Mouse (Mus musculus) mouse trophoblast stem cell (cell line): ENCODE measurements around the gene Nkx1-1.

Source experiments
- in situ Hi-C, 2 experiments: fragments of 300-500 bp; cut with MseI, MboI; formaldehyde crosslinking; loops; 2 replicates in 1 of 2; 3 replicates in 1 of 2; pipeline ENCODE4 v1.15.1; 2025

The Nkx1-1 gene

DNA sequence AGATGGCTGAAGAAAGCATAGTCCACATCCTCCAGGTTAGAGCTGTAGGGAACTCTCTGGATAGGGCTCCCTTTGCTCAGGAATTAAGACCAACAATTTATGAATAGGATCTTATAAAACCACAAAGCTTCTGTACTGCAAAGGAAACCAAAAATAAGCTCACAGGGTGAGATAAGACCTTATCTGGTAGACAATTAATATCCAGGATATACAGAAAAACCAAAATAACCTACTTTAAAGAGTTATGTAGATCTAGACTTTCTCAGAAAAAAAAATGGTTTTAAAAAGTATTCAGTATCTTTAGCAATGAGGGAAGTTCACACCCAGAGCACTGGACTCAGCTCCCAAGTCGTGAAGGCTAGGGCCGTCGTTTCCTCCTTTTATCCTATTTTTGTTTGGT lies 13.5 kb downstream of the Nkx1-1 start:
- in situ Hi-C loops, result no loop called here

GRCm38 (mm10) chr5:33400819-33401218 lies 33.0 kb downstream of the Nkx1-1 start:
- in situ Hi-C loops, result no loop called here

GRCm38 (mm10) chr5:33396828-33397227 lies 36.9 kb downstream of the Nkx1-1 start:
- in situ Hi-C loops, result loop anchor here (5.0 to 10.0 kb wide), 4 partner anchors 45 to 188 kb away; no protein-coding TSS in a partner anchor

DNA sequence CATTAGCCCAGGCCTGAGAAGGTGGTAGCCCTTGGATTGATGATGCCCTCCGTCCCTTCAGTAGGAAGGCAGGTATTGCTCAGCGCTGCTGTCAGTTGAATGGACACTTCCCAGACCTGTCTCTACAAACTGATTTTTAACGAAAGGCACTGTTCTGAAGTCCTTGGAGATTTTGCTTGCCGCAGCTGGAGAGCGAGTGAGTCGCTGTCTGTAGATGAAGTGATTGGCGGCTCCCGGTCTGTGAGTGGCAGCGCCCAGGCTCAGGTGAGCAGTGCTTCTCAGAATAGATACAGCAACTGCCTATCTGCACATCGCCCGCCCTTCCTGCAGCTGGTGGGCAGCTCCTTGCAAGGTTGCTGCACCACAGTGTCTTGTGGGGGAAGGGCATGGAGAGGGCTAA lies 38.1 kb downstream of the Nkx1-1 start:
- in situ Hi-C loops, result loop anchor here (5.0 to 10.0 kb wide), 4 partner anchors 47 to 189 kb away; no protein-coding TSS in a partner anchor

DNA sequence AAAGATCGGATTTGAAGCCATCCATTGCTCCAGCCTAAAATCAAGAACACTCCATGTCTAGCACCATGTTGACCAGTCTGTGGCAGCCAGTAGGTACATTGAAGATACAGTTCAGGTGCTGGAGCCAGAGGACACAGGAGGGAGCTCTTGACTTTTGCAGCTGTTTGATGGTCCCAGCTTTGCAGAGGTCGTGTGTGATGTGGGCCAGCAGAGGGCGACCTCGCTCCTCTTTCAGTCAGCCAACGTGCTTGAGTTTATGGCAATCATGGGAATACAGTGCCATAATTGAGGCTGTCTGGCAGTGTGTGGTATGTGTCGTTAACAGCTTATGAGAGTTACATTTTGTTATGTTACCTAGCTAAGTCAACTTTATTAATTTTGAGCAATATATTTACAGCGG lies 40.0 kb downstream of the Nkx1-1 start:
- in situ Hi-C loops, result loop anchor here (10.0 kb wide), 3 partner anchors 51 to 191 kb away; no protein-coding TSS in a partner anchor

DNA sequence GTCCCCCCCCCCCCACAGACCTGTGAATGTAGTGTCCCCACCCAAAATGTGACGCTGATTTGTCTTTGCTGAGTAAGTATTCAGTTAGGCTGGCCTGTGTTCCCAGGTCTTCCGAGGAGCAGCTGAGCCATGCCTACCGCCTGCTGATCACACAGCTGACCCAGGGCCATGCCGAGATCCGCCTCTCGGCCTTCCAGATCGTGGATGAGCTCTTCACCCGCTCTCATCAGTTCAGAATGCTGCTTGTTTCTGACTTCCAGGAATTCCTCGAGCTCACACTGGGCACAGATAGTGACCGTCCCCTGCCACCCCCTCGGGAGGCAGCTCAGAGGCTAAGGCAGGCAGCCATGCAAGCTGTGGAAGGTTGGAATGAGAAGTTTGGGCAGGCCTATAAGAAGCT lies 46.2 kb downstream of the Nkx1-1 start:
- in situ Hi-C loops, result no loop called here
